Mouse (Mus musculus) limb, embryonic 11.5 days (tissue): ENCODE results near the gene Serpinc1. TPM values are rescaled to one million over a fixed set of nuclear protein-coding genes. Genes with fewer than 3 reads are reported as not detected.
A peak's percentile ranks its signal among the peaks of the same experiment; 100 is the strongest.

Experiments used
- ATAC-seq: fragments of 200-750 bp; cut with Nextera tagmentation; 2 replicates; pipeline ENCODE4 v1.8.0; 2017; ENCODE audit warnings: low read depth; ENCODE audit not compliant: insufficient number of reproducible peaks, low FRiP score, low TSS enrichment
- DNase-seq: peaks from one replicate; pipeline ENCODE4 v3.0.0-alpha.2; 2015; ENCODE audit warnings: low spot score
- H3K27ac ChIP-seq: fragments of 300-500 bp; sonication (generic); replicated peaks from 2 replicates; pipeline ENCODE4 v1.5.1; 2014; ENCODE audit warnings: low read depth, mild to moderate bottlenecking, low read length
- H3K27me3 ChIP-seq: fragments of 300-500 bp; sonication (generic); 2 replicates; pipeline ENCODE4 v1.6.1; 2014; ENCODE audit warnings: mild to moderate bottlenecking, low read length, mixed read lengths; ENCODE audit not compliant: control insufficient read depth, insufficient read depth
- H3K36me3 ChIP-seq: fragments of 300-500 bp; sonication (generic); 2 replicates; pipeline ENCODE4 v1.6.1; 2014; ENCODE audit warnings: mild to moderate bottlenecking, low read length, moderate library complexity, mixed read lengths; ENCODE audit not compliant: control insufficient read depth, insufficient read depth
- H3K4me1 ChIP-seq: fragments of 300-500 bp; sonication (generic); 2 replicates; pipeline ENCODE4 v1.6.1; 2014; ENCODE audit warnings: low read length, mixed read lengths; ENCODE audit not compliant: control insufficient read depth, insufficient read depth
- H3K4me2 ChIP-seq: fragments of 300-500 bp; sonication (generic); 2 replicates; pipeline ENCODE4 v1.6.1; 2014; ENCODE audit warnings: low read depth, mild to moderate bottlenecking, moderate library complexity; ENCODE audit not compliant: severe bottlenecking
- H3K4me3 ChIP-seq: fragments of 300-500 bp; sonication (generic); 2 replicates; pipeline ENCODE4 v1.5.1; 2014; ENCODE audit warnings: low read depth, low read length
- H3K9ac ChIP-seq: fragments of 300-500 bp; sonication (generic); 2 replicates; pipeline ENCODE4 v1.6.1; 2014; ENCODE audit warnings: mild to moderate bottlenecking, low read length
- H3K9me3 ChIP-seq: fragments of 300-500 bp; sonication (generic); 2 replicates; pipeline ENCODE4 v1.6.1; 2016; ENCODE audit warnings: low read length; ENCODE audit not compliant: control insufficient read depth
- WGBS: fragments of 180-500 bp; shearing (Covaris S2); extraction: QIAGEN DNeasy Blood & Tissue Kit; methylation state at CpG from one replicate; pipeline ENCODE4 v1.1.7; 2014; 5-methylcytosine and 5-hydroxymethylcytosine counted together
- polyA plus RNA-seq: library from polyadenylated mRNA; unstranded; fragments of >200 nt; fragmentation: Nextera tagmentation; extraction: Ambion mirVana; gene quantifications from 2 replicates; pipeline ENCODE4 v1.2.1, GENCODE M21; 2014

Serpinc1 gene
- polyA plus RNA-seq, 1 experiment from 2014 or later = 2.0 TPM

- Histone ChIP-seq H3K4me3 (peak overlapping the region; percentile 83), H3K9ac (peak overlapping the region; percentile 94), H3K27ac (peak overlapping the region; percentile 74), H3K27me3 (no peaks in the 10 kb centered on the region), H3K36me3 (peaks cover 6% of the 10 kb centered on the region; the same call in 1 of the 2 replicates), H3K4me1 (no peaks in the 10 kb centered on the region; the same call in 1 of the 2 replicates), H3K4me2 (peak overlapping the region; percentile 78), H3K9me3 (no peaks in the 10 kb centered on the region)
- ATAC-seq = no peak
- DNase-seq = peak; percentile 48
- 0% methylated on average over 6 of the region's 6 CpGs for WGBS
These were observed 57.5 kb downstream of the Serpinc1 start for GRCm38 (mm10) chr1:161035786-161036404.

- Histone ChIP-seq H3K27me3 (no peaks in the 10 kb centered on the region), H3K4me3 (peak overlapping the region; percentile 83), H3K9me3 (no peaks in the 10 kb centered on the region), H3K27ac (peak overlapping the region; percentile 74), H3K4me1 (no peaks in the 10 kb centered on the region; the same call in 1 of the 2 replicates), H3K4me2 (peak overlapping the region; percentile 78), H3K9ac (peak overlapping the region; percentile 94), H3K36me3 (peaks cover 6% of the 10 kb centered on the region; the same call in 1 of the 2 replicates)
- DNase-seq (peak; percentile 50), ATAC-seq (no peak)
- WGBS = under 1% methylated on average over 5 of the region's 5 CpGs
These were observed 58.0 kb downstream of the Serpinc1 start for GRCm38 (mm10) chr1:161036411-161036841.

DNA sequence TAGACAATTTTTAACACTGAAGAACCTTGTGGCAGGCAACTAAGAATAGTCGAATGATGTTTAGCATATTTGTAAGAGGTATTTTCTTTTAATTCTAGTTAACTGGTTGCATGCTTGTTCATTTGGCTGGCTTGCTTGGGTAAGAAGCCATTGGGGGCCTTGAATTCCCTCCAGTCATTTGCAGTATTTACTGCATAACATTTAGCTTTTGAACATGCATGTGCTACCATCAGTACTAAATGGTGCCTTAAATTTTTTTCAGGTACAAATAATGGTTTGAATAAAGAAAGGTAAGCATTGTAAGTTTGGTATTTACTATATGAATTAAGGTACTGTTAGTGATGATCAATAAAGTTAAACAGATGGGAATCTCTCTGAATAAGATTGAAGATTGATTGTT, 58.6 kb downstream of the Serpinc1 start:
- peaks cover 6% of the 10 kb centered on the region; the same call in 1 of the 2 replicates for H3K36me3 ChIP-seq
- no peaks in the 10 kb centered on the region; the same call in 1 of the 2 replicates for H3K4me1 ChIP-seq
- H3K9ac ChIP-seq = peak overlapping the region; percentile 94
- H3K9me3 ChIP-seq = no peaks in the 10 kb centered on the region
- no peaks in the 10 kb centered on the region for H3K27me3 ChIP-seq
- 2% methylated on average over 1 of the region's 1 CpGs for WGBS
- H3K27ac ChIP-seq = no peak overlapping the region
- no peak for DNase-seq
- H3K4me2 ChIP-seq = peak overlapping the region; percentile 78
- ATAC-seq = no peak
- H3K4me3 ChIP-seq = peak overlapping the region; percentile 83

DNA sequence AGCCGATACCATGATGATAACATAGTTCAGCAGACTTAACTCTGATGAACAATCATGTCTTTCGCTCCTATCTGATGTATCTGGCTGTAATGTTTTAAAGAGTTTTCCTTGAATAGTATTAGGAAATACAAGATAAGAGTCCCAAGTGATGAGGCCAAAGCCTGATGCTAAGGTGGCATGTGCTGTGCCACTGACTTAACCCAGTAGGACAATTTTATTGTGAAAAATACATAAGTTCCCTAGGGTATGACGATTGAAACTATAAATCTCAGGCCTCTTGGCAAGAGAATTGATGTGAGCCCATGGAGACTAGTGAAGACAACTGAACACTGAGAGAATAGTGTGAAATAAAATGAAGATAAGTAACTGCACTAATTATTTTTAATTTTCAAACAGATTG, 59.2 kb downstream of the Serpinc1 start:
- peaks cover 6% of the 10 kb centered on the region; the same call in 1 of the 2 replicates for H3K36me3 ChIP-seq

GRCm38 (mm10) chr1:161038004-161038403, 59.6 kb downstream of the Serpinc1 start:
- H3K27ac ChIP-seq = no peak overlapping the region
- H3K9ac ChIP-seq = no peak overlapping the region
- no peaks in the 10 kb centered on the region for H3K27me3 ChIP-seq
- H3K4me2 ChIP-seq = peak overlapping the region; percentile 34; the same call in 1 of the 2 replicates
- no peaks in the 10 kb centered on the region; the same call in 1 of the 2 replicates for H3K4me1 ChIP-seq
- ATAC-seq (no peak), DNase-seq (no peak)
- no peak overlapping the region; the same call in 1 of the 2 replicates for H3K4me3 ChIP-seq
- H3K9me3 ChIP-seq = no peaks in the 10 kb centered on the region
- peaks cover 6% of the 10 kb centered on the region; the same call in 1 of the 2 replicates for H3K36me3 ChIP-seq
- 41% methylated on average over 3 of the region's 3 CpGs for WGBS

More for the DNA sequence above, 59.2 kb downstream of the Serpinc1 start:
- 24% methylated on average over 3 of the region's 3 CpGs for WGBS
- H3K27me3 ChIP-seq = no peaks in the 10 kb centered on the region
- peak overlapping the region; percentile 83 for H3K4me3 ChIP-seq
- ATAC-seq = no peak
- no peak overlapping the region for H3K27ac ChIP-seq
- peak overlapping the region; percentile 34 for H3K4me2 ChIP-seq
- H3K4me1 ChIP-seq = no peaks in the 10 kb centered on the region; the same call in 1 of the 2 replicates
- no peak for DNase-seq
- peak overlapping the region; percentile 22; the same call in 1 of the 2 replicates for H3K9ac ChIP-seq
- no peaks in the 10 kb centered on the region for H3K9me3 ChIP-seq

DNA sequence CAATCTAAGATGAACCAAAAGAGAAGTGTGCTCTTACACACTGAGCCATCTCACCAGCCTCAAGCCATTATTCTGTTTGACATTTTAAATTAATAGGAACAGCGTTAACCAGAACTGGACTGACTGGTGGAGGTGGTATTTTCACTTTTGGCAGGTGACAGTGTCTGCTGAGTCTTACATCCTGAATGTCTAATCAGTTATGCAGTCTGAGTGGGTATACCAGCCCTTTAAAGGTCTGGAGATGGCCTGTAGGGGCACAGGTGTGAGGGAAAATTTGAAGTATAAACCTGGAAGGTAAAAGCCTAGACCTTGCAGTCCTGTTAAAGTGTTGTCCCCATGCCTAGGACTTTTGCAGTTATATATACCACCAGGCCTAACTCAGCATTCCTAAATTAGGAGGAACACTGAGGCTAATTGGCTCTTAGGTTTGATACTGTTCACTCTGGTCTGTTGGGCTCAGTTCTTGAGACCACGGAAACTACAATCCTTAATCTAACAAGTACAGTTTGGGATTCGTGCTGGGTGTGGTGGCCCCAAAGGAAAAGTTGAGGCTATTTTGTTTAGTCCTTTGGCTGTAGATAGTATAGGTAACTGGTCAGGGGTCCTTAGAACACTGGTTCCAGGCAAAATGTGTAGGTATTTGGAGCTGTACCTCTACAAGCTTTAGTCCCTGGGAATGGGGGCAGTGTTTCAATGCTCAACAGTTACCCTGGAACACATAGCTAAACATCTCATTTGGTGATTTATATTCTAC, 60.8 kb downstream of the Serpinc1 start:
- Histone ChIP-seq H3K4me2 (no peak overlapping the region), H3K27ac (no peak overlapping the region), H3K4me3 (no peak overlapping the region), H3K9ac (no peak overlapping the region), H3K36me3 (peaks cover 6% of the 10 kb centered on the region; the same call in 1 of the 2 replicates), H3K9me3 (no peaks in the 10 kb centered on the region), H3K27me3 (no peaks in the 10 kb centered on the region), H3K4me1 (no peaks in the 10 kb centered on the region)
- ATAC-seq (no peak), DNase-seq (peak; percentile 54)
- 8% methylated on average over 3 of the region's 3 CpGs for WGBS

DNA sequence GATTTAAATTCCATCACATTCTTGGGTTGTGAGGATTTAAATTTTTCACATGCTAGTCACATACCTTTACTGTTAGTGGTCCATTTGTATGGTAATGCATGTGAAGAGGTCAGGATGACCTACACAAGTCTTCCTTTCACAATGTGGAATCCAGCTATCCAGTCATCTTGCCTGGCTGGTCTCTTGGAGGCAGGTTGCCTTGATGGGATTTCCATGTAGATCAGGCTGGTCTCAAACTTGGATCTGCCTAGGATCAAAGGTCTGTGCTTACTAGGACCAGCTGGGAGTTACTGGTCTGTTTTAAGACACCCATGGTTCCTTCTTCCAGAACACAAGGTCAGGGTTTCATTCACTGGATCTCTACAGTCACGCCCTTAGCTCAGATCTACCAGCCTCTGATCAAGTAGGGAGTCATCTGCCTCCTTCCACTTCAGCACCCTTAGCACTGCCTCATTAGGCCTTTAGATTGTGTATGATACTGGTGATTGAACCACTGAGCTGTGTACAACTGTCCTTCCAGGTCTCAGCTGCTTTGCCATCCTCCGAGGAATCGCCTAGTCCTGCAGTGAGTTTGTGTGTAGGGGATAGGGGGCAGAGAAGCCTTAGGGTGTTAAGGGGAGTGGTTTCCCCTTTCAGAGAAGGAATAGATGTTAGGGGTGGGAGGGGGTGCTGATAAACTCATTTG, 61.5 kb downstream of the Serpinc1 start:
- Histone ChIP-seq H3K4me2 (no peak overlapping the region), H3K27me3 (no peaks in the 10 kb centered on the region), H3K36me3 (peaks cover 6% of the 10 kb centered on the region; the same call in 1 of the 2 replicates), H3K4me1 (no peaks in the 10 kb centered on the region), H3K4me3 (no peak overlapping the region), H3K9ac (no peak overlapping the region), H3K27ac (no peak overlapping the region), H3K9me3 (no peaks in the 10 kb centered on the region)
- 12% methylated on average over 3 of the region's 3 CpGs for WGBS
- peak; percentile 23 for ATAC-seq
- DNase-seq = peak; percentile 63

DNA sequence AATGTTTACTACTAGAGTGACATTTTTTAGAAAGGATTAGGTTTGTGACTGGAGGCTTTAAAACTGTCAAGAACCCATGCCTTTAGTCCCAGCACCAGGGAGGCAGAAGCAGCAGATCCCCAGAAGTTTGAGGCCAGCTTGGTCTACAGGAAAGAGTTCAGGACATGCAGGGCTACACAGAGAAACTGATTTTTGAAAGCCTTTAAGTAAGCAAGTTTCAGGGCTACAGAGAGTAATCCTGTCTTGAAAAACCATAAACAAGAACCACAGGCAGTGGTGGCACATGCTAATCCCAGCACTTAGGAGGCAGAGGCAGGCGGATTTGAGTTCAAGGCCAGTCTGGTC, 62.0 kb downstream of the Serpinc1 start:
- no peaks in the 10 kb centered on the region for H3K27me3 ChIP-seq
- no peak overlapping the region for H3K27ac ChIP-seq
- ATAC-seq = peak; percentile 3; the same call in 1 of the 2 replicates
- H3K9me3 ChIP-seq = no peaks in the 10 kb centered on the region
- no peak overlapping the region for H3K4me3 ChIP-seq
- peaks cover 6% of the 10 kb centered on the region; the same call in 1 of the 2 replicates for H3K36me3 ChIP-seq
- H3K4me2 ChIP-seq = no peak overlapping the region
- no peak for DNase-seq
- H3K4me1 ChIP-seq = no peaks in the 10 kb centered on the region
- no peak overlapping the region for H3K9ac ChIP-seq
- 50% methylated on average over 1 of the region's 1 CpGs for whole genome bisulfite sequencing
